Mouse (Mus musculus): ENCODE data around the gene Lasp1.
"Not testable (repeated sequence)": the region's sequence is repeated elsewhere in the genome, so short reads cannot be mapped to it uniquely, and the experiment has no call there.

Lasp1 gene

GRCm38 (mm10) chr11:97827654-97828053 is 28.9 kb downstream of the Lasp1 start:
- DNase-seq (ENCODE audit: extremely low spot score, low spot score) = no peak

GRCm38 (mm10) chr11:97829365-97829764 is 30.6 kb downstream of the Lasp1 start:
- DNase-seq (ENCODE audit: extremely low spot score, low spot score) = no peak

- no peak for DNase-seq (ENCODE audit: extremely low spot score, low spot score)
Observed at GRCm38 (mm10) chr11:97829913-97830476, 31.2 kb downstream of the Lasp1 start.

DNA sequence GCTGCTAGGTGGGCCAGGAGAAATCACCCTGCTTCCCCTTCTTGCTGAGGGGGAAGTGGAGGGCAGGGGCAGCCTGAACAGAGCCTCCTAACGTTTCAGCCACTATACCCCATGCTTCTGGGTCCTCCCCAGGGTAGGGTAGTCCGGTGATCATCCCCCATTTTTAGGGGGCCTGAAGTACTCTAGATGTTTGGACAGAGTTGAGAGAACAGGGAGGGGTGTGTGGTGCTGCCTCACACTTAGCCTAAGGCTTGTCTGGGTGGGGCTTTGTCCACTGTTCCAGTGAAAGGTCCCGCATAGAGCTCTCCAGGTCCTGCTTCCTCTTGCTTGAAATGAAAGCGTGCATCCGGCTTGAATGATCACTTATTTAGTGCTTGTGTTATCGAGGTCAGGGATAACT is 31.7 kb downstream of the Lasp1 start:
- no peak for DNase-seq (ENCODE audit: extremely low spot score, low spot score)

- no peak for DNase-seq (ENCODE audit: extremely low spot score, low spot score)
Observed at GRCm38 (mm10) chr11:97832001-97832400, 33.2 kb downstream of the Lasp1 start.

DNA sequence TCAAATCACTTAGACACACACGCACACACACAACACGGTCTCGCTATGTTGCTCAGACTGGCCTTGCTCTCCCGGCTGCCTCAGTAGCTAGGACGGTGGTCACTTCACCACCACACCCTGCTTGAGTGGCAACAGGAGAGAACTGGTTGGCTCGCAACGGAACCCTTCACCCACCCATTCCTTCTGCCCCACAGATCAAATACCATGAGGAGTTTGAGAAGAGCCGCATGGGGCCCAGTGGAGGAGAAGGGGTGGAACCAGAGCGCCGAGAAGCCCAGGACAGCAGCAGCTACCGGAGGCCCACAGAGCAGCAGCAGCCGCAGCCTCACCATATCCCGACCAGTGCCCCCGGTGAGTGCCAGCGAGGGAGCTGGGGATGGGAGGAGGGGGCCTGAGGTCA is 34.6 kb downstream of the Lasp1 start:
- DNase-seq (ENCODE audit: extremely low spot score, low spot score) = no peak

DNA sequence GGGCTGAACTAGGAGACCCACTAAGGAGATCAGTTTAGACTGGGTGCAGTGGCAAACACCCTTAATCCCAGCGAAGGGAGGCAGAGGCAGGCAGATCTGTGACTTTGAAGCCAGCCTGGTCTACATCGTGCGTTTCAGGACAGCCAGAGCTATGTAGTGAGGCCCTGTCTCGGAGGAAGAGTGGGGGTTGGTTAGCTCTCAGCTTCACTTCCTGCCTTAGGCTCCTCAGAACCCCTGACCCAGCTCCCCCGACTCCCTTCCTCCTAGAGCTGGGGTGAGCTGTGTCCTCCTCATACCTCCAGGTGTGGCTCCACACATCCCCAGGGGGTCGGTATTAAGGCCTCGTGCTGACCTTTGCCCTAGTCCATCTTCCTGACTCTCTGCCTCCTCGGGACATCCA is 37.7 kb downstream of the Lasp1 start:
- no peak for DNase-seq (ENCODE audit: extremely low spot score, low spot score)

GRCm38 (mm10) chr11:97837051-97837450 is 38.3 kb downstream of the Lasp1 start:
- DNase-seq (ENCODE audit: extremely low spot score, low spot score) = not testable (repeated sequence)

DNA sequence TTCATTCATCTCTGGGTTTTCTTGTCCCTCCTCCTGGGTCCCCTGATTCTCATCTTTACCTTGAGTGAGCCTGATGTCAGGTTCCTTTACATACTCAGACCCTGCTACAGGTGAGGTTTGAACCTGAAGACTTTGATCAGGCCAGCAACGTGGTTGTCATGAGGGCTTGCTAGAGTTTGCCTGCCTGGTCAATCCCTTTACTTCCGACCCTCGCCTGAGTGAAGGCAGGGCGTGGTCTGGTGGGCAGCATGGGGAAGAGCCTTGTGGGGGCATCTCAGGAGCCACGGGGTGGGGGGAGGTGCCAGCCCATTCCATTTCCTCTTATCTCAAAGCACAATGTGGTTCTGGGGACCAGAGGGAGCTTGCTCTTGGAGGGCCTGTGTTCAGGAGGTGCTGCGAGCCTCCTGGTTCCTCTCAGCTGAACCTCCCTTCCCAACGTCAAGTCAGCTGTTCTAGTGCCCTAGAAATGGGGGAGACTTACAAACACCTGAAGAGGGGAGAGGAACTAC is 38.9 kb downstream of the Lasp1 start:
- DNase-seq (ENCODE audit: extremely low spot score, low spot score) = no peak

DNA sequence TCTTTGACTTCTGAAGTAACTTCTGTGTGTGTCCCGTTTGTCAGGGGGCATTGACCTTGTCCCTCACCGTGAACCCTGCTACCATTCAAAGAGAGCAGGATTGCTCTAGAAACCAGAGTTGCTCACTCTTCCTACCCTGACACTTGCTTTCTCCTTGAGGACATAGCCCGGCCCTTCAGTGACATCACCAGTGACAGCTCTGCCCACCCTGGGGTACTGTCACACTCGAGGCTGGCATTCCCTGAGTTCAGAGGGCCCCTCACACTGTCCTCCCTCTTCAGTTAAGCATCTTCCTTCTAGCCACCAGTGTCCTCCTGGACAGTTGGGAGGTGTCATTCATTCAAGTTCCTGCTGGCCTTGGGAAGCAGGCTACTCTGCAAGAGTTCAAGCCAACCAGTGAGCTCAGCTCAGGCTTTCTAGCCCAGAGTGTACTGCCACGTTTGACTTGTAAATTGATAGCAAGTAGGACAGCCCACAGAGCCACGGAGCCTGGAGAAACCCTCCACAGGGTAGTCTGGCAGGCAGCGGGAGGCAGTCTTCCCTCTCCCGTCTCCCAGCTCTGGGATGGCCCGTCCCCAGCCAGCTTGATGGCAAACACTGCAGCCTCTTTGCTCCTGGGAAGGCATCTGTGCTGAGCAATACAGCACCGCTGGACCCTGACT is 40.1 kb downstream of the Lasp1 start:
- no peak for DNase-seq (ENCODE audit: extremely low spot score, low spot score)

DNA sequence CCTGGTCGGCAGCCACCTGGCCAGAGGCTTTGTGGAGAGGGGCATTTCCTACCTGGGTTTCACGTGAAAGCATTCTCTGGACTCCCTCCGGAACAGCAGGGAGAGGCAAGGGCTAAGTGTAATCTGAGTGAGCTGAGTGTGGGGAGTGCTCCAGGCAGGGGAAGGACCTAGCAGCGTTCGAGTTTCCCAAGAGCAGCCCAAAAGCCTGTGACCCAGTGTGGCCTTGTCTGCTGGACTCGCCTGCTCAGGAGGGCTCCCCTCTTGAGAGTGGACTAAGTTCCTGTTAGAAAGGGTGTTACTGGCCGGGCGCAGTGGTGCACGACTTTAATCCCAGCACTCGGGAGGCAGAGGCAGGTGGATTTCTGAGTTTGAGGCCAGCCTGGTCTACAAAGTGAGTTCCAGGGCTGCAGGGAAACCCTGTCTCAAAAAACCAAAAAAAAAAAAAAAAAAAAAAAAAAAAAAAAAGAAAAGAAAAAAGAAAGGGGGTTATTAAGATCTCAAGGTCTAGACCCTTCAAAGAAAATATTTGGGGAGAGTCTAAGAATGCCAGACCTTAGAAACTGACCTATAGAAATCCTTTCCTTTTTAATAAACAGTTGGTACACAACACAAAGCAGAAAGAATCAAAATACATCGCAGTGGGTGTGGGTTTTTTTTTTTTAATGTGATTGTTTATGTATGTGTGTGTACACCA is 40.8 kb downstream of the Lasp1 start:
- no peak for DNase-seq (ENCODE audit: extremely low spot score, low spot score)

- no peak for DNase-seq (ENCODE audit: extremely low spot score, low spot score)
Observed at GRCm38 (mm10) chr11:97840135-97840490, 41.3 kb downstream of the Lasp1 start.

GRCm38 (mm10) chr11:97840539-97840954 is 41.7 kb downstream of the Lasp1 start, which contains the start of gene B230217C12Rik:
TSS of gene B230217C12Rik (plus strand) at chr11:97840780.
- DNase-seq (ENCODE audit: extremely low spot score, low spot score) = peak; percentile 53

DNA sequence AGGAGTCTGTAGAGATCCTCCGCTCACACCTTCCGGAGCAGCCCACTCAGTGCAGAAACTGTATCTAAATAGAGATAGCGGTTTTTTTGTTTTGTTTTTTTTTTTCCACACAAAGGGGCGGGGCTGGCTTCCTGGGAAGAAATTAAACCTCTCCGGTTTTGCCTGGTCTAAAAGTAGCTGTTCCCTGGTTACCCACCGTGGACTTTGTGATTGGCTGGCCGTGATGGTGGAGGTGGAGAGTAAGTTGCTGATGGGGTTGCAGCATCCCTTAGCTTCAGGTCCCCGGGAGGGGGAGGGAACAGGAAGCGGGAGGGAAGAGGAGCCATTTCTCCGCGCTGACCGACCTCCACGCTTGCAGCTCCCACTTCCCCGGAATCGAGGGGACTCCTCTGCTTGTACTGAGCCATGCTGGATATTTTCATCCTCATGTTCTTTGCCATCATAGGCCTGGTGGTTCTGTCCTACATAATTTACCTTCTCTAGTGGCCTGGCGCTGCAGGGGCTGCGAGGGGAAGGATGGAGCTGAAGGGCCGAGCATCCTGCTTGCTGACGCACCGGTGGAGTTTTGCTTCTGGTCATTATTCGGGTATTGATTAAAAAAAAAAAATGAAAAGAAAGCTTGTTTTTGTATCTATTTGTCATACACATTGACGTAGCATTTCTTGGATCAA is 42.3 kb downstream of the Lasp1 start:
- DNase-seq (ENCODE audit: extremely low spot score, low spot score) = peak; percentile 81

GRCm38 (mm10) chr11:97842001-97842400 is 43.2 kb downstream of the Lasp1 start:
- DNase-seq (ENCODE audit: extremely low spot score, low spot score) = no peak

DNA sequence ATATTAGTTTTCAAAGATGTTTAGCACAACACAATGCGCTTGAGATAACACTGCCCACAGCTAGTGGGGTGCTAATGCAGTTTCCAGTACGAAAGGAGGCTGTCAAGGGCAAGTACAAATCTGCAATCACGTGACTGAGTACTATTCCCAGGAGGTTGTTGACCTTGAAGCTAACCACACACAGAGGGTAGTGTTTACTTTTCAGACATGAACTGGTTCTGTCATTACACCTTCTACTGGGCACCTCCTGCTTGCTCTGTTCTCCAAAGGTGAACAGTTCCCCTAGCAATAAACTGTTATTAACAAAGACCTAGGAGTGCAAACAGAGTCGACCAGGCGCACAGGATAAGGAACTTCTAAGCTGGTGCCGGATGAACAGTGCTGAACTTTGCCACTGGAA is 51.6 kb downstream of the Lasp1 start:
- DNase-seq (ENCODE audit: extremely low spot score, low spot score) = no peak

GRCm38 (mm10) chr11:97851601-97852000 is 52.8 kb downstream of the Lasp1 start:
- DNase-seq (ENCODE audit: extremely low spot score, low spot score) = no peak

DNA sequence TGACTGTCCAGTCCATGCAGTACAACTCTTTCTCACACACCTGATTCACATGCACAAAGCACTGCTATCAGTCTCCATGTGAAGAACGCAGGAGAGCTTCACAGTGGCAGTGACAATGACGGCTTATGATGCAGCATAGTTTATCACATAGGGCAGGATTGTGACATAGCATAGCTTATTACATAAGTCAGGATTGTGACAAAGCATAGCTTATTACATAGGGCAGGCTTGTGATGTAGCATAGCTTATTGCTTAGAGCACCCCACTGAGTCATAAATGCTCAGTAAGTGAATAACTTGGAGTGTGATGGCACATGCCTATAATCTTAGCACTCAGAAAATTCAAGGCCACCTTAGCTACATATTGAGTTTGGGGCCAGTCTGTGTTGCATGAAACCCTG is 56.7 kb downstream of the Lasp1 start:
- no peak for DNase-seq (ENCODE audit: extremely low spot score, low spot score)

GRCm38 (mm10) chr11:97862148-97862547 is 63.3 kb downstream of the Lasp1 start:
- no peak for DNase-seq (ENCODE audit: extremely low spot score, low spot score)

- DNase-seq (ENCODE audit: extremely low spot score, low spot score) = no peak
Observed at GRCm38 (mm10) chr11:97865421-97865820, 66.6 kb downstream of the Lasp1 start.

DNA sequence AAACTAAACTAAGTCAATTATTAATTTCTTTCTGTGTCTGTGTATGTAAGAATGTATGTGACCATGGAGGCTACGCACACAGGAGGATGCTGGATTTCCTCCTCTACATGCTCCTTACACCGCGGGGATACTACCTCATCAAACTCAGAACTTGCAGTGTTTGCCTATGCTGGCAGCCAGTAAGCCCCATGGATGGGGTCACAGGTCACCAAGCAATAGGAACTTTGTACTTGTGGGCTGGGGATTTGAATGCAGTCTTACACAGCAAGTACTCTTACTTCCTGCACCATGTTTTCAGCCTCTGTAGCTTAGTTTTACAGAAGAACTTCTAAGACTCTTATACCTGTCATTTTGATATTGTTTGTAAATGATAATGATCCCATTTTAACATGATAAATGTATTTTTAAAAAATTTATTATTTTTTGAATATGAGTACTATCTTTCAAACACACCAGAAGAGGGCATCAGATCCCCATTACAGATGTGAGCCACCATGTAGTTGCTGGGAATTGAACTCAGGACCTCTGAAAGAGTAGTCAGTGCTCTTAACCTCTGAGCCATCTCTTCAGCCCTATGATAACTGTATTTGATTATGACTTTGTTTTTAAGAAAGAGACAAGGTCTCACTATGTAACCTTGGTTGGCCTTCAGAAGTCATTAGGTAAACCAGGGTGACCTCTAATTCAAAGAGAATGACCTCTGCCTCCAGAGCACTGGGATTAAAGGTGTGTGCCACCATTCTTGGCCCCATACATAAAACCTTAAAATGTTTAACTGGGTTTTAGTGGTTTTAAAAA is 67.5 kb downstream of the Lasp1 start:
- DNase-seq (ENCODE audit: extremely low spot score, low spot score) = no peak

Data from neural tube, embryonic 10.5 days (tissue).